ENCODE assay signal across 26 mouse cellular contexts in genomic region chr2:10265881-10266280, GRCm38 (mm10).
DNase-seq lines count a peak whose midpoint lies in the region; ATAC-seq lines count a peak whose summit lies in the region.
"Had no signal": no experiment of that assay in that cellular context is flagged by ENCODE, and none has a peak within 500 bp of the region (broad histone marks: within the 10 kb centered on the region; RNA-seq: fewer than 3 reads in every experiment).

No protein-coding gene starts in this region.

- no peaks in the 10 kb centered on the region for H3K9me3 ChIP-seq in intestine, embryonic 16.5 days (ENCODE audit: control insufficient read depth, low read length)
- no peaks in the 10 kb centered on the region for H3K9me3 ChIP-seq in midbrain, embryonic 14.5 days (ENCODE audit: control insufficient read depth, low read length)
- H3K9me3 ChIP-seq: forebrain, embryonic 13.5 days; heart, embryonic 10.5 days; limb, embryonic 10.5 days; liver, embryonic 15.5 days; lung, embryonic 15.5 days; midbrain, embryonic 15.5 days; neural tube, embryonic 13.5 days; stomach, embryonic 15.5 days had no signal

- no peak overlapping the region for H3K27ac ChIP-seq in intestine, embryonic 16.5 days (ENCODE audit: low read length)
- no peak overlapping the region for H3K27ac ChIP-seq in midbrain, embryonic 14.5 days (replicated peaks; ENCODE audit: low read depth, low read length)
- H3K27ac ChIP-seq: forebrain, embryonic 13.5 days; heart, embryonic 10.5 days; hindbrain, embryonic 14.5 days; limb, embryonic 10.5 days; liver, embryonic 15.5 days; lung, embryonic 15.5 days; midbrain, embryonic 15.5 days; neural tube, embryonic 13.5 days; stomach, embryonic 15.5 days had no signal

- H3K27me3 ChIP-seq in intestine, embryonic 16.5 days (replicated peaks; ENCODE audit: control insufficient read depth, insufficient read depth, low read length), result no peaks in the 10 kb centered on the region; the same call in 1 of the 2 replicates
- no peaks in the 10 kb centered on the region for H3K27me3 ChIP-seq in midbrain, embryonic 14.5 days (ENCODE audit: control insufficient read depth, insufficient read depth, low read length)
- H3K27me3 ChIP-seq: forebrain, embryonic 13.5 days; liver, embryonic 15.5 days; lung, embryonic 15.5 days; midbrain, embryonic 15.5 days; stomach, embryonic 15.5 days had no signal

- no peaks in the 10 kb centered on the region for H3K36me3 ChIP-seq in intestine, embryonic 16.5 days (ENCODE audit: control insufficient read depth, insufficient read depth, low read length)
- H3K36me3 ChIP-seq in midbrain, embryonic 14.5 days (ENCODE audit: control insufficient read depth, insufficient read depth, low read length), result no peaks in the 10 kb centered on the region
- H3K36me3 ChIP-seq: heart, embryonic 10.5 days; limb, embryonic 10.5 days; liver, embryonic 15.5 days; lung, embryonic 15.5 days; midbrain, embryonic 15.5 days; neural tube, embryonic 13.5 days; stomach, embryonic 15.5 days had no signal

- no peak overlapping the region for H3K4me3 ChIP-seq in intestine, embryonic 16.5 days (ENCODE audit: low read length)
- H3K4me3 ChIP-seq in midbrain, embryonic 14.5 days (replicated peaks; ENCODE audit: low read depth, low read length), result no peak overlapping the region
- H3K4me3 ChIP-seq: forebrain, embryonic 13.5 days; heart, embryonic 10.5 days; limb, embryonic 10.5 days; liver, embryonic 15.5 days; lung, embryonic 15.5 days; midbrain, embryonic 15.5 days; neural tube, embryonic 13.5 days; stomach, embryonic 15.5 days had no signal

- DNase-seq in frontal cortex, postnatal 10 days (ENCODE audit: low spot score in 2 of 2), result no peak
- peak; percentile 45 to 59 for DNase-seq in left cerebral cortex, adult 18-20 months (ENCODE audit: low spot score in 2 of 2)
- DNase-seq in left cerebral cortex, postnatal 4 days, result no peak
- DNase-seq in testis, postnatal 14 days (ENCODE audit: low spot score), result peak; percentile 34
- no peak for DNase-seq in testis, postnatal 10 days (ENCODE audit: low spot score)
- no peak for DNase-seq in midbrain, embryonic 14.5 days
- DNase-seq: adrenal gland, postnatal 14 days; cerebellum, adult 9-10 months; heart, postnatal 4 days; kidney, adult 2 months; kidney, postnatal 10 days; liver; lung, postnatal 4 days; retina, postnatal 1 day had no signal

- WGBS in intestine, embryonic 16.5 days, result 75% methylated on average over 5 of the region's 5 CpGs
- 85% methylated on average over 5 of the region's 5 CpGs for WGBS in midbrain, embryonic 14.5 days

- peak; percentile 44 for ATAC-seq in frontal cortex, adult (ENCODE audit: low TSS enrichment)
- ATAC-seq in intestine, embryonic 16.5 days, result no peak
- ATAC-seq in midbrain, embryonic 14.5 days (ENCODE audit: low FRiP score, low TSS enrichment), result no peak
- ATAC-seq: forebrain, embryonic 13.5 days; inflammation-experienced regulatory T-cells, adult 6 months; midbrain, embryonic 15.5 days had no signal

- intact Hi-C loops in left cerebral cortex, postnatal 4 days (cut with DNase I), result no loop called here

- no peak overlapping the region for H3K4me2 ChIP-seq in intestine, embryonic 16.5 days (ENCODE audit: low read depth, low read length)
- no peak overlapping the region for H3K4me2 ChIP-seq in midbrain, embryonic 14.5 days (ENCODE audit: low read length)
- H3K4me2 ChIP-seq: forebrain, embryonic 13.5 days; hindbrain, embryonic 14.5 days; liver, embryonic 15.5 days; lung, embryonic 15.5 days; midbrain, embryonic 15.5 days; neural tube, embryonic 13.5 days; stomach, embryonic 15.5 days had no signal

- no peaks in the 10 kb centered on the region; the same call in 1 of the 2 replicates for H3K4me1 ChIP-seq in intestine, embryonic 16.5 days (ENCODE audit: control insufficient read depth, insufficient read depth, low read length)
- H3K4me1 ChIP-seq in midbrain, embryonic 14.5 days (ENCODE audit: control insufficient read depth, insufficient read depth, low read length), result no peaks in the 10 kb centered on the region
- H3K4me1 ChIP-seq: liver, embryonic 15.5 days; lung, embryonic 15.5 days; midbrain, embryonic 15.5 days; stomach, embryonic 15.5 days had no signal

- H3K9ac ChIP-seq in intestine, embryonic 16.5 days (ENCODE audit: low read depth, low read length), result no peak overlapping the region
- no peak overlapping the region for H3K9ac ChIP-seq in midbrain, embryonic 14.5 days (replicated peaks; ENCODE audit: low read length)
- H3K9ac ChIP-seq: forebrain, embryonic 13.5 days; hindbrain, embryonic 14.5 days; liver, embryonic 15.5 days; lung, embryonic 15.5 days; midbrain, embryonic 15.5 days; neural tube, embryonic 13.5 days; stomach, embryonic 15.5 days had no signal

Comparison
In these comparisons a context has a peak if more than half of its experiments do, and no peak if none do; other contexts are left out.
1. DNase-seq: peak in left cerebral cortex, adult 18-20 months (2 of 2) and testis, postnatal 14 days (single experiment); none in frontal cortex, postnatal 10 days (0 of 2), left cerebral cortex, postnatal 4 days (single experiment), testis, postnatal 10 days (single experiment) and midbrain, embryonic 14.5 days (single experiment).